Mouse (Mus musculus): ENCODE results near the gene Ccdc114.

The Ccdc114 gene

GRCm38 (mm10) chr7:45986893-45987292, 63.0 kb downstream of the Ccdc114 start:
- H3K36me3 ChIP-seq (ENCODE audit: control insufficient read depth, insufficient read depth, low read length, poor library complexity, severe bottlenecking), result no peaks in the 10 kb centered on the region
- no peaks in the 10 kb centered on the region for H3K27me3 ChIP-seq (ENCODE audit: control insufficient read depth, insufficient read depth, low read length, poor library complexity, severe bottlenecking)
- no peak for DNase-seq (ENCODE audit: low read depth, low spot score)

DNA sequence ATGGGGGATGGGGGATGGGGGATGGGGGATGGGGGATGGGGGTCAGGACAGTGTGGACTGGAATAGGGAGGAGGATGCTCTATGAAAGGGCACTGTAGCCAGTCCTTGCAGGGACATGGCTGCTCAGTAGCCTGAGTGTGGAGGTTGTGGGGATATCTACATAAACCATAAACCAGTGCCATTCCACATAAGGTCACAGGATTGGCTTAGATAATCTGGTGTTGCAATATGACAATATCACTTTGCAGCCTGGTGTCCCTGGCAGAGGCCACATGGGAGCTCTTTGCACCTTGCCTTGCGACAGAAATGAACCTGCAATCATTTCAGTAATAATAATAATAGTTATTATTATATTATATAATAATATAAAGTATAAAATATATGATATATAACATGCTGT, 64.5 kb downstream of the Ccdc114 start:
- Histone ChIP-seq H3K36me3 (ENCODE audit: control insufficient read depth, insufficient read depth, low read length, poor library complexity, severe bottlenecking) (no peaks in the 10 kb centered on the region), H3K27me3 (ENCODE audit: control insufficient read depth, insufficient read depth, low read length, poor library complexity, severe bottlenecking) (no peaks in the 10 kb centered on the region)
- DNase-seq (ENCODE audit: low read depth, low spot score), result no peak

DNA sequence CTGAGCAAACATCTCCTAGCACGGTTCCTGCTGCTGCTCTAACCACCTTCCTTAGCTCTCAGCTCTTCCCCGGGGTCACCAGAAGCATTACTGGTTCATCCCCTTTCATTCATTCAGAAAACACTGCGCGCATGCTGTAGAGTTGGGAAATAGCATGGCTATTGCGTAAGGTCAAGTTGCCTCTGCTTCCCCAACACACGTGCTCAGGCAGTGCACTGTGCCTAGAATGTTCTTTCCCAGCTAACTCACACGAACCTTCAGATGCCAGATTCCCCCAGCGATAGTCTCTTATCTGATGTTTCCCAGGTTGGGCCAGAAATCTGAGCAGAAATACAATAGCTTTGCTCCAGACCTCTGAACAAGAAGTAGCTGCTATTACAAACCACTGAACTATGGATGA, 68.6 kb downstream of the Ccdc114 start:
- Histone ChIP-seq H3K36me3 (ENCODE audit: control insufficient read depth, insufficient read depth, low read length, poor library complexity, severe bottlenecking) (no peaks in the 10 kb centered on the region), H3K27me3 (ENCODE audit: control insufficient read depth, insufficient read depth, low read length, poor library complexity, severe bottlenecking) (no peaks in the 10 kb centered on the region)
- DNase-seq (ENCODE audit: low read depth, low spot score), result no peak

Data from splenic B cell, adult 2 months (primary cell).